Mouse (Mus musculus): Measurements from ENCODE around the gene Trio.

Gene Trio

GRCm38 (mm10) chr15:27826886-27827285 is 198.8 kb downstream of the Trio start:
- no peak for DNase-seq

- DNase-seq = no peak
Measured at GRCm38 (mm10) chr15:27826048-27826637, 199.5 kb downstream of the Trio start.

GRCm38 (mm10) chr15:27825390-27825789 is 200.3 kb downstream of the Trio start:
- DNase-seq = no peak

- peak; percentile 15 for DNase-seq
Measured at GRCm38 (mm10) chr15:27823581-27823980, 202.1 kb downstream of the Trio start.

- peak; percentile 40 for DNase-seq
Measured at GRCm38 (mm10) chr15:27822461-27822860, 203.2 kb downstream of the Trio start.

GRCm38 (mm10) chr15:27821651-27822364 is 203.8 kb downstream of the Trio start:
- DNase-seq = no peak

GRCm38 (mm10) chr15:27817096-27817495 is 208.6 kb downstream of the Trio start:
- no peak for DNase-seq

- DNase-seq = no peak
Measured at GRCm38 (mm10) chr15:27814677-27815391, 210.8 kb downstream of the Trio start.

GRCm38 (mm10) chr15:27810793-27811488 is 214.7 kb downstream of the Trio start:
- DNase-seq = no peak

- peak; percentile 37 for DNase-seq
Measured at GRCm38 (mm10) chr15:27810262-27810661, 215.4 kb downstream of the Trio start.

- DNase-seq = peak; percentile 22
Measured at GRCm38 (mm10) chr15:27808596-27809276, 216.9 kb downstream of the Trio start.

GRCm38 (mm10) chr15:27806219-27806618 is 219.4 kb downstream of the Trio start:
- DNase-seq = no peak

- DNase-seq = no peak
Measured at GRCm38 (mm10) chr15:27805654-27806053, 220.0 kb downstream of the Trio start.

GRCm38 (mm10) chr15:27804447-27804846 is 221.2 kb downstream of the Trio start:
- DNase-seq = no peak

- DNase-seq = no peak
Measured at GRCm38 (mm10) chr15:27803568-27804345, 221.9 kb downstream of the Trio start.

GRCm38 (mm10) chr15:27802243-27802642 is 223.4 kb downstream of the Trio start:
- DNase-seq = no peak

- DNase-seq = peak; percentile 43
Measured at GRCm38 (mm10) chr15:27801177-27801576, 224.5 kb downstream of the Trio start.

- DNase-seq = no peak
Measured at GRCm38 (mm10) chr15:27797480-27798155, 228.0 kb downstream of the Trio start.

- DNase-seq = no peak
Measured at GRCm38 (mm10) chr15:27796868-27797222, 228.8 kb downstream of the Trio start.

- no peak for DNase-seq
Measured at GRCm38 (mm10) chr15:27795942-27796867, 229.4 kb downstream of the Trio start.

Measured in kidney, adult 11 months (tissue).